Mouse (Mus musculus): ENCODE results near the gene Fam71e2. TPM values are rescaled to one million over a fixed set of nuclear protein-coding genes. Genes with fewer than 3 reads are reported as not detected.
"Not testable (repeated sequence)": the region's sequence is repeated elsewhere in the genome, so short reads cannot be mapped to it uniquely, and the experiment has no call there.

The Fam71e2 gene
- not detected in 2 replicates for polyA plus RNA-seq (2015; fragmentation: Nextera tagmentation; extraction: Ambion mirVana)

DNA sequence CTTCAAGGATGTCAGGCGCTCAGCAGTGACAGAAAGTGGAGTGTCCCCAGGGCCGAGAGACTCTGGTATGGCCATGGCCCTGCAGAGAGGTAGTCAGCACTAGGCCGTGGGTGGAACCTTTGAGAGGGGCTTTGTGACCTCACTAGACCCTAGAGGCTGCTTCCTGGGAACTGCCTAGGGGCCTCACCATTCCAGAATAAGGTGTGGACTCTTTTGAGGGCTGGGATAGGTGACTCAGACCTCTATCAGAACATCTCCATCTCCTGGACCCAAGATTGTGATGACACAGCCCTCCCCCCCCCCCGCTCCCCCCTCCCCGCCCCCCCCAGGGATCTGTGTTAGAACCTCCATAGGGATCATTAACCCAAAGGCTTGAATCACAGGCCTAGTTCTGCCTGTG is at the start of gene Fam71e2:
Gene Fam71e2, minus strand, starts transcription at position 101 of the 400 bp plus-strand sequence.
- no peak for ATAC-seq (replicated peaks; ENCODE audit: low FRiP score)
- Histone ChIP-seq H3K27me3 (peaks cover 24% of the 10 kb centered on the region), H3K27ac (no peak within 1 kb of the TSS), H3K9ac (no peak within 1 kb of the TSS), H3K9me3 (replicated peaks) (no peaks in the 10 kb centered on the region), H3K4me1 (no peaks in the 10 kb centered on the region), H3K4me2 (no peak within 1 kb of the TSS), H3K36me3 (no peaks in the 10 kb centered on the region), H3K4me3 (replicated peaks) (no peak within 1 kb of the TSS)
- 80% methylated on average over 3 of the region's 5 CpGs for WGBS

DNA sequence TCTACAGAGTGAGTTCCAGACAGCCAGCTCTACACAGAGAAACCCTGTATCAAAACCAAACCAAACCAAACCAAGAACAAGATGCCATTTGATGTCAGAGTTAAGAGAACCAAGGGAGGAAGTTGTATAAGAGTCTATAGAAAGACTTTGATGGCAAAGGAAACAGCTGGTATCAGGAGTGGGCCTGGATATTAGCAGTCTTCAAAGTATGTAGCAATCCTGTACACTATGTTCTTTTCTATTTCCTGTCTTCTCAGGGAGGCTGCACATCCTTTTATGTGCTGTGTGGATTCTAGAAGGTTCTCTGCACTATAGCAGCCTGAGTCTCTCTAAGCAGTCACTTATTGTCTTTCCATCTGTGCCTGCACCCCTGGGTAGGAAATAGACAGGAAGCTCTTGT is 45.5 kb upstream of the Fam71e2 start:
- Histone ChIP-seq H3K4me2 (no peak overlapping the region), H3K36me3 (no peaks in the 10 kb centered on the region), H3K9ac (no peak overlapping the region), H3K4me1 (peaks cover 7% of the 10 kb centered on the region), H3K9me3 (replicated peaks) (no peaks in the 10 kb centered on the region), H3K4me3 (replicated peaks) (no peak overlapping the region), H3K27ac (no peak overlapping the region), H3K27me3 (no peaks in the 10 kb centered on the region)
- ATAC-seq (replicated peaks; ENCODE audit: low FRiP score) = no peak

- Histone ChIP-seq H3K9ac (peak overlapping the region; percentile 38; the same call in 1 of the 2 replicates), H3K4me1 (peaks cover 28% of the 10 kb centered on the region), H3K9me3 (replicated peaks) (no peaks in the 10 kb centered on the region), H3K4me3 (replicated peaks) (peak overlapping the region; percentile 99), H3K27me3 (no peaks in the 10 kb centered on the region), H3K36me3 (peaks cover 26% of the 10 kb centered on the region), H3K27ac (peak overlapping the region; percentile 98), H3K4me2 (peak overlapping the region; percentile 76)
- ATAC-seq (replicated peaks; ENCODE audit: low FRiP score) = no peak
- WGBS = 24% methylated on average over 8 of the region's 8 CpGs
Measured at GRCm38 (mm10) chr7:4813105-4813791, 42.1 kb upstream of the Fam71e2 start.

GRCm38 (mm10) chr7:4812303-4813104 is 41.4 kb upstream of the Fam71e2 start, which contains the start of gene Ube2s:
TSS of gene Ube2s (minus strand) at chr7:4812590.
- H3K36me3 ChIP-seq = peaks cover 31% of the 10 kb centered on the region
- peak within 1 kb of the TSS; percentile 99 for H3K9ac ChIP-seq
- peak; percentile 99 for ATAC-seq (replicated peaks; ENCODE audit: low FRiP score)
- H3K4me3 ChIP-seq (replicated peaks) = peak within 1 kb of the TSS; percentile 99
- peak within 1 kb of the TSS; percentile 98 for H3K27ac ChIP-seq
- H3K4me1 ChIP-seq = peaks cover 28% of the 10 kb centered on the region
- H3K9me3 ChIP-seq (replicated peaks) = no peaks in the 10 kb centered on the region
- under 1% methylated on average over 62 of the region's 62 CpGs for WGBS
- no peaks in the 10 kb centered on the region for H3K27me3 ChIP-seq
- peak within 1 kb of the TSS; percentile 76 for H3K4me2 ChIP-seq

GRCm38 (mm10) chr7:4811842-4812302 is 40.8 kb upstream of the Fam71e2 start:
- H3K9me3 ChIP-seq (replicated peaks) = no peaks in the 10 kb centered on the region
- H3K9ac ChIP-seq = peak overlapping the region; percentile 99
- peak overlapping the region; percentile 76 for H3K4me2 ChIP-seq
- H3K27ac ChIP-seq = peak overlapping the region; percentile 98
- peaks cover 28% of the 10 kb centered on the region for H3K4me1 ChIP-seq
- under 1% methylated on average over 27 of the region's 36 CpGs for WGBS
- H3K36me3 ChIP-seq = peaks cover 37% of the 10 kb centered on the region
- H3K4me3 ChIP-seq (replicated peaks) = peak overlapping the region; percentile 99
- no peaks in the 10 kb centered on the region for H3K27me3 ChIP-seq
- ATAC-seq (replicated peaks; ENCODE audit: low FRiP score) = no peak

DNA sequence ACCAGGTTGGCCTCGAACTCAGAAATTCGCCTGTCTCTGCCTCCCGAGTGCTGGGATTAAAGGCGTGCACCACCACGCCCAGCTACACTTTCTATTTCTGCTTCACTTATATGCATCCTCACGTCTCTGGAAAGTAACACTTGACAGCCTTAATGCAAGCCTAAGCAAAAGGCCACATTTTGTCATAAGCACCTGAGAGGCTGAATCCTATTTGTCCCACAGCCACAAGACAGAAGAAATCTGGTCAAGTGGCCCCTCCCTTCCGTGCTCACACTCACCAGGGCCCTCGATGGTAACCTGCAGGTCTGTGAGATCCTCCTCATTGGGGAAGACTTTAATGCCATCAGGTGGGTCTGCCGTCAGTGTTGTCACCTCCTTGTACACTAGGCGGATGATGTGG is 40.0 kb upstream of the Fam71e2 start:
- H3K9me3 ChIP-seq (replicated peaks); ATAC-seq (replicated peaks; ENCODE audit: low FRiP score); H3K27me3 ChIP-seq: not testable (repeated sequence)
- Histone ChIP-seq H3K4me3 (replicated peaks) (peak overlapping the region; percentile 99), H3K27ac (0 out of 2 replicates have a peak overlapping the region, but pooled peaks have one; percentile 98), H3K4me2 (peak overlapping the region; percentile 76), H3K9ac (peak overlapping the region; percentile 99), H3K36me3 (peaks cover 44% of the 10 kb centered on the region), H3K4me1 (peaks cover 28% of the 10 kb centered on the region)
- WGBS = 39% methylated on average over 10 of the region's 10 CpGs

- Histone ChIP-seq H3K4me3 (replicated peaks) (no peak overlapping the region), H3K27ac (no peak overlapping the region), H3K36me3 (peaks cover 66% of the 10 kb centered on the region), H3K9ac (no peak overlapping the region), H3K9me3 (replicated peaks) (no peaks in the 10 kb centered on the region), H3K4me2 (no peak overlapping the region), H3K4me1 (peaks cover 23% of the 10 kb centered on the region), H3K27me3 (no peaks in the 10 kb centered on the region)
- WGBS = 93% methylated on average over 7 of the region's 7 CpGs
- no peak for ATAC-seq (replicated peaks; ENCODE audit: low FRiP score)
Measured at GRCm38 (mm10) chr7:4806716-4807115, 35.6 kb upstream of the Fam71e2 start.

- H3K9ac ChIP-seq = no peak overlapping the region
- ATAC-seq (replicated peaks; ENCODE audit: low FRiP score) = no peak
- no peaks in the 10 kb centered on the region for H3K9me3 ChIP-seq (replicated peaks)
- no peak overlapping the region for H3K27ac ChIP-seq
- H3K36me3 ChIP-seq = peaks cover 49% of the 10 kb centered on the region
- H3K4me3 ChIP-seq (replicated peaks) = no peak overlapping the region
- H3K4me2 ChIP-seq = no peak overlapping the region
- H3K27me3 ChIP-seq = no peaks in the 10 kb centered on the region
- no peaks in the 10 kb centered on the region for H3K4me1 ChIP-seq
Measured at GRCm38 (mm10) chr7:4802247-4802646, 31.1 kb upstream of the Fam71e2 start.

GRCm38 (mm10) chr7:4795767-4796433 is 24.8 kb upstream of the Fam71e2 start:
- Histone ChIP-seq H3K4me2 (no peak overlapping the region), H3K9ac (no peak overlapping the region), H3K4me3 (replicated peaks) (no peak overlapping the region), H3K9me3 (replicated peaks) (no peaks in the 10 kb centered on the region), H3K4me1 (peaks cover 16% of the 10 kb centered on the region), H3K36me3 (peaks cover 49% of the 10 kb centered on the region), H3K27ac (no peak overlapping the region), H3K27me3 (no peaks in the 10 kb centered on the region)
- ATAC-seq (replicated peaks; ENCODE audit: low FRiP score) = no peak
- 66% methylated on average over 7 of the region's 7 CpGs for WGBS

GRCm38 (mm10) chr7:4794631-4795168 is 23.6 kb upstream of the Fam71e2 start:
- 71% methylated on average over 3 of the region's 3 CpGs for WGBS
- peak overlapping the region; percentile 78; the same call in 1 of the 2 replicates for H3K4me2 ChIP-seq
- peaks cover 16% of the 10 kb centered on the region for H3K4me1 ChIP-seq
- H3K36me3 ChIP-seq = peaks cover 49% of the 10 kb centered on the region
- 0 out of 2 replicates have a peak, but pooled peaks cover 4% of the 10 kb centered on the region for H3K27me3 ChIP-seq
- H3K27ac ChIP-seq = no peak overlapping the region
- ATAC-seq (replicated peaks; ENCODE audit: low FRiP score) = no peak
- peak overlapping the region; percentile 62 for H3K4me3 ChIP-seq (replicated peaks)
- H3K9me3 ChIP-seq (replicated peaks) = no peaks in the 10 kb centered on the region
- no peak overlapping the region for H3K9ac ChIP-seq

DNA sequence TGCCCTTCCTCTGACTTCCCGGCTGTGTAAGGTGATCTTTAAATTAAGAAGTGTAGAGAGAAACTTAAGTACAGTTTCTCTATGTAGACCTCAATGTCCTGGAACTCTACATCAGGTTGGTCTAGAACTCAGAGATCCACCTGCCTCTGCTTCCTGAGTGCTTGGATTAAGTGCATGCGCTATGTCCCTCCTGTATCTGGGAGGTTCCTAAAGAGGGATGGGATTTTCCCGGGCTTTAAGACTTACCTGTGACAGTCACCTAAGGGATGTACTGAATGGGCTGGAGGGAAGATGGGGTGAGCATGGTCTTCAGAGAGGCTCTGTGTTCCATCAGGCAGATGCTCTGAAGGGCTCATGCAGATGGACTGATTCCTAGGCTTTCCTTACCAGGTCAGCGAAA is 22.6 kb upstream of the Fam71e2 start:
- Histone ChIP-seq H3K4me2 (peak overlapping the region; percentile 78), H3K4me3 (replicated peaks) (peak overlapping the region; percentile 62), H3K27ac (peak overlapping the region; percentile 96), H3K4me1 (peaks cover 23% of the 10 kb centered on the region), H3K36me3 (peaks cover 49% of the 10 kb centered on the region), H3K9me3 (replicated peaks) (no peaks in the 10 kb centered on the region), H3K27me3 (0 out of 2 replicates have a peak, but pooled peaks cover 4% of the 10 kb centered on the region), H3K9ac (peak overlapping the region; percentile 79)
- 31% methylated on average over 4 of the region's 4 CpGs for WGBS
- ATAC-seq (replicated peaks; ENCODE audit: low FRiP score) = no peak

Measured in kidney, embryonic 15.5 days (tissue).